Mouse (Mus musculus) MEL (cell line): Measurements from ENCODE around the gene Fkbp15.

Experiments
- CTCF ChIP-seq, 3 experiments: IDR thresholded peaks in 2 of 3; conservative IDR thresholded peaks in 1 of 3; 2 replicates each; pipeline ENCODE4 v1.5.1; 2011 to 2012; ENCODE audit warnings: low read length in 3 of 3, low read depth in 2 of 3, mild to moderate bottlenecking in 2 of 3, improper control_type of control experiment in 1 of 3, inconsistent platforms in 1 of 3, mixed read lengths in 1 of 3, moderate library complexity in 1 of 3; ENCODE audit not compliant: control insufficient read depth in 1 of 3, insufficient read depth in 1 of 3, poor library complexity in 1 of 3, severe bottlenecking in 1 of 3
- EP300 ChIP-seq, 2 experiments: IDR thresholded peaks; 2 replicates each; pipeline ENCODE4 v1.6.1; 2011; ENCODE audit warnings: improper control_type of control experiment in 2 of 2, low read length in 2 of 2, low read depth in 1 of 2, mild to moderate bottlenecking in 1 of 2
- ETS1 ChIP-seq: IDR thresholded peaks from 2 replicates; pipeline ENCODE4 v1.6.1; 2012; ENCODE audit warnings: low read depth, mild to moderate bottlenecking, inconsistent platforms, low read length, improper control_type of control experiment, moderate library complexity
- GATA1 ChIP-seq: IDR thresholded peaks from 2 replicates; pipeline ENCODE4 v1.6.1; 2011; ENCODE audit warnings: low read depth, low read length, improper control_type of control experiment
- MAFK ChIP-seq: IDR thresholded peaks from 2 replicates; pipeline ENCODE4 v1.6.1; 2011; ENCODE audit warnings: low read depth, mild to moderate bottlenecking, low read length, improper control_type of control experiment, borderline replicate concordance
- POLR2A ChIP-seq, 2 experiments: IDR thresholded peaks; 2 replicates each; pipeline ENCODE4 v1.6.1; 2011 to 2012; ENCODE audit warnings: low read length in 2 of 2, mild to moderate bottlenecking in 2 of 2, control low read depth in 1 of 2, improper control_type of control experiment in 1 of 2, low read depth in 1 of 2, moderate library complexity in 1 of 2; ENCODE audit not compliant: control insufficient read depth in 1 of 2, insufficient read depth in 1 of 2, poor library complexity in 1 of 2
- SMC3 ChIP-seq: IDR thresholded peaks from 2 replicates; pipeline ENCODE4 v1.6.1; 2011; ENCODE audit warnings: low read depth, low read length, improper control_type of control experiment
- TAL1 ChIP-seq: IDR thresholded peaks from 2 replicates; pipeline ENCODE4 v1.6.1; 2012; ENCODE audit warnings: mild to moderate bottlenecking, inconsistent platforms, low read length, moderate library complexity, mixed read lengths

DNA sequence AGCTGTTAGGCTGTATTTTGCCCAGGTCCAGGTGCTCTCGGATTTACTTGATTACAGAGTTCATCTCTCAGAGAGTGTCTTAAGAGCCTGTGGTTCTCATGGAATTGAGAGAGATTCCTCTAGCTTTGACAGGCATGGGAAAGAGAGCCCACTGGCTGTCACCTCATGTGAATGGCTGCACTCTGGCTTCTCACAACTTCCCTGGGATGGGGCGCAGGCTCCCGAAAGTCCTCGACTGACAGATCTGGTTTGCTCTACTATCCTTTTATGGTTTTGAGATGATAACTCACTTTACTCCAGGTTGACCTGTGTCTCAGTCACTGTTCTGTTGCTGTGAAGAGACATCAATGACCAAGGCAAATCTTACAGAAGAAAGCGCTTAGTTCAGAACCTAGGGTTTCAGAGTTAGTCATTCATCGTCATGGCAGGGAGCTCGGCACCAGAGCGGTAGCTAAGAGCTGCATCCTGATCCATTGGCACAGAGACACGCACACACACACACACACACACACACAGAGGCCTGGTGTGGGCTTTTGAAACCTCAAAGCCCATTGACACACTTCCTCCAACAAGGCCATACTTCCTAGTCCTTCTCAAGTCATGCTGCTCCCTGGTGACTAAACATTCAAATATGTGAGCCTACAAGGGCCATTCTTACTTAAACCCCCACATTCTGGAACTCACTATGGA, 69.4 kb downstream of the Fkbp15 start:
- TF ChIP-seq SMC3 (no peak), CTCF (IDR thresholded peaks at IDR 0.05 in 2 of 3, conservative IDR thresholded peaks at IDR 0.05 in 1 of 3; ENCODE audit: control insufficient read depth in 1 of 3, insufficient read depth in 1 of 3, low read depth in 2 of 3, low read length in 3 of 3, poor library complexity in 1 of 3, severe bottlenecking in 1 of 3) (no peak), MAFK (no peak), ETS1 (no peak), EP300 (IDR thresholded peaks at IDR 0.05; ENCODE audit: low read depth in 1 of 2, low read length in 2 of 2) (no peak), TAL1 (no peak), POLR2A (IDR thresholded peaks at IDR 0.05; ENCODE audit: control insufficient read depth in 1 of 2, insufficient read depth in 1 of 2, low read depth in 1 of 2, low read length in 2 of 2, poor library complexity in 1 of 2) (no peak), GATA1 (no peak)
